Mouse (Mus musculus) E14TG2a.4 (cell line): ENCODE results near the gene Vmn1r95.
"Not testable (repeated sequence)": the region's sequence is repeated elsewhere in the genome, so short reads cannot be mapped to it uniquely, and the experiment has no call there.

Experiments used
- CTCF ChIP-seq: conservative IDR thresholded peaks from 2 replicates; pipeline ENCODE4 v1.5.1; 2014; ENCODE audit warnings: low read length
- POU5F1 ChIP-seq: IDR thresholded peaks from 2 replicates; pipeline ENCODE4 v1.6.1; 2014; ENCODE audit warnings: low read length, borderline replicate concordance

DNA sequence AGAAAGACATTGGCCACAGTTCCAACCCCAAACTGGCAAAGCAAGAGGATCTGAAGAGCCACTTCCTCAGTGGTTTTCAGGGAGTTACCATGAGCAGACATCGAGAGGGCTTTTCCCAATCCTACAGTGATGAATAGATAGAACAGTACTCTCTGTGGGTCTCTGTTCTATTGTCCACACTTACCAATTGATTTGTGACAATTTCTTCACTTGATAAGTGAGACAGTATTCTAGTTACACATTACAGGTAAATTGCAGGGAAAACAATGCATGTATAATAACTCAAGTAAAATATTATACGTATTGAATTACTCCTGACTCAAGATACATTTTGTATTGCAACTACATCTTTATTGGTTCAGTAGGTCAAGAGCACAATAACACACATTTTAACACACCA is 12.0 kb downstream of the Vmn1r95 start, which contains the start of gene Gm6164:
- not testable (repeated sequence) for TF ChIP-seq CTCF, POU5F1
